Mouse (Mus musculus) heart, postnatal 0 days (tissue): Measurements from ENCODE around the gene 4930523C07Rik. TPM values are rescaled to one million over a fixed set of nuclear protein-coding genes. Genes with fewer than 3 reads are reported as not detected.

ENCODE experiments used
- ATAC-seq: fragments of 200-750 bp; cut with Nextera tagmentation; 2 replicates; pipeline ENCODE4 v1.8.0; 2017; ENCODE audit warnings: low read depth, moderate number of reproducible peaks, moderate library complexity; ENCODE audit not compliant: insufficient read depth
- DNase-seq: peaks from one replicate; pipeline ENCODE4 v3.0.0-alpha.2; 2016; ENCODE audit warnings: low spot score
- H3K27ac ChIP-seq: fragments of 300-500 bp; sonication (generic); 2 replicates; pipeline ENCODE4 v1.5.1; 2014; ENCODE audit warnings: low read depth, mild to moderate bottlenecking
- H3K27me3 ChIP-seq: fragments of 300-500 bp; sonication (generic); 2 replicates; pipeline ENCODE4 v1.6.1; 2014; ENCODE audit warnings: low read length, mixed read lengths; ENCODE audit not compliant: control insufficient read depth, insufficient read depth
- H3K36me3 ChIP-seq: fragments of 300-500 bp; sonication (generic); replicated peaks from 2 replicates; pipeline ENCODE4 v1.6.1; 2014; ENCODE audit warnings: low read length, mixed read lengths; ENCODE audit not compliant: control insufficient read depth, insufficient read depth
- H3K4me1 ChIP-seq: fragments of 300-500 bp; sonication (generic); 2 replicates; pipeline ENCODE4 v1.6.1; 2014; ENCODE audit warnings: antibody characterized with exemption; ENCODE audit not compliant: control insufficient read depth, insufficient read depth
- H3K4me2 ChIP-seq: fragments of 300-500 bp; sonication (generic); 2 replicates; pipeline ENCODE4 v1.6.1; 2014; ENCODE audit warnings: low read depth, mild to moderate bottlenecking, low read length, moderate library complexity
- H3K4me3 ChIP-seq: fragments of 300-500 bp; sonication (generic); 2 replicates; pipeline ENCODE4 v1.5.1; 2014; ENCODE audit warnings: low read depth, low read length
- H3K9ac ChIP-seq: fragments of 300-500 bp; sonication (generic); replicated peaks from 2 replicates; pipeline ENCODE4 v1.6.1; 2014; ENCODE audit warnings: low read depth, low read length, mixed read lengths
- H3K9me3 ChIP-seq: fragments of 300-500 bp; sonication (generic); replicated peaks from 2 replicates; pipeline ENCODE4 v1.6.1; 2016; ENCODE audit warnings: low read length; ENCODE audit not compliant: control insufficient read depth
- CTCF ChIP-seq: IDR thresholded peaks from 2 replicates; pipeline ENCODE4 v1.5.1; 2016; ENCODE audit warnings: antibody characterized with exemption, control low read depth, low read depth
- EP300 ChIP-seq: IDR thresholded peaks from 2 replicates; pipeline ENCODE4 v1.6.1; 2016; ENCODE audit warnings: antibody characterized with exemption, low read depth
- WGBS: fragments of 180-500 bp; shearing (Covaris S2); extraction: QIAGEN DNeasy Blood & Tissue Kit; methylation state at CpG from one replicate; pipeline ENCODE4 v1.1.7; 2014; 5-methylcytosine and 5-hydroxymethylcytosine counted together
- polyA plus RNA-seq: library from polyadenylated mRNA; unstranded; fragments of >200 nt; fragmentation: Nextera tagmentation; extraction: Ambion mirVana; gene quantifications from 2 replicates; pipeline ENCODE4 v1.2.1, GENCODE M21; 2015
- total RNA-seq: library from RNA; depleted of rRNA; stranded (reverse); fragments of >200 nt; gene quantifications from 2 replicates; pipeline ENCODE4 v1.2.3, GENCODE M21; 2014; ENCODE audit warnings: low replicate concordance

Gene 4930523C07Rik
- total and polyA plus RNA-seq, 2 experiments from 2014 or later, result 17.8 to 18.6 TPM

GRCm38 (mm10) chr1:160006919-160007588, 37.1 kb upstream of the 4930523C07Rik start:
- DNase-seq, result no peak
- H3K36me3 ChIP-seq, result no peaks in the 10 kb centered on the region
- ATAC-seq, result no peak
- H3K9ac ChIP-seq, result no peak overlapping the region
- no peak overlapping the region for H3K27ac ChIP-seq
- no peaks in the 10 kb centered on the region for H3K4me1 ChIP-seq
- no peaks in the 10 kb centered on the region for H3K27me3 ChIP-seq
- TF ChIP-seq EP300 (no peak), CTCF (no peak)
- no peak overlapping the region for H3K4me2 ChIP-seq
- H3K9me3 ChIP-seq, result no peaks in the 10 kb centered on the region
- no peak overlapping the region for H3K4me3 ChIP-seq
- WGBS, result 79% methylated on average over 8 of the region's 8 CpGs

- no peak overlapping the region for H3K4me2 ChIP-seq
Observed at GRCm38 (mm10) chr1:160013042-160013441, 31.1 kb upstream of the 4930523C07Rik start.

GRCm38 (mm10) chr1:160024339-160024980, 19.7 kb upstream of the 4930523C07Rik start:
- Histone ChIP-seq H3K27ac (peak overlapping the region; percentile 30; the same call in 1 of the 2 replicates), H3K9me3 (no peaks in the 10 kb centered on the region), H3K27me3 (no peaks in the 10 kb centered on the region), H3K9ac (no peak overlapping the region; the same call in 1 of the 2 replicates), H3K4me1 (no peaks in the 10 kb centered on the region), H3K4me2 (no peak overlapping the region; the same call in 1 of the 2 replicates), H3K4me3 (no peak overlapping the region), H3K36me3 (no peaks in the 10 kb centered on the region)
- DNase-seq (no peak), ATAC-seq (no peak)
- 81% methylated on average over 10 of the region's 10 CpGs for WGBS
- no peak for TF ChIP-seq CTCF
- TF ChIP-seq EP300, result no peak

More at GRCm38 (mm10) chr1:160013042-160013441, 31.1 kb upstream of the 4930523C07Rik start:
- TF ChIP-seq EP300 (no peak), CTCF (no peak)
- no peaks in the 10 kb centered on the region for H3K9me3 ChIP-seq
- no peaks in the 10 kb centered on the region for H3K27me3 ChIP-seq
- H3K27ac ChIP-seq, result no peak overlapping the region
- no peaks in the 10 kb centered on the region for H3K4me1 ChIP-seq
- no peak for DNase-seq
- H3K4me3 ChIP-seq, result no peak overlapping the region
- no peaks in the 10 kb centered on the region for H3K36me3 ChIP-seq
- WGBS, result 74% methylated on average over 3 of the region's 3 CpGs
- no peak overlapping the region for H3K9ac ChIP-seq
- no peak for ATAC-seq

- peak overlapping the region; percentile 24; the same call in 1 of the 2 replicates for H3K4me2 ChIP-seq
- no peaks in the 10 kb centered on the region for H3K9me3 ChIP-seq
- H3K4me3 ChIP-seq, result no peak overlapping the region
- WGBS, result 47% methylated on average over 11 of the region's 11 CpGs
- H3K27me3 ChIP-seq, result no peaks in the 10 kb centered on the region
- TF ChIP-seq EP300 (no peak), CTCF (no peak)
- no peak overlapping the region for H3K9ac ChIP-seq
- H3K4me1 ChIP-seq, result no peaks in the 10 kb centered on the region
- DNase-seq (no peak), ATAC-seq (no peak)
- H3K27ac ChIP-seq, result peak overlapping the region; percentile 30; the same call in 1 of the 2 replicates
- H3K36me3 ChIP-seq, result no peaks in the 10 kb centered on the region
Observed at GRCm38 (mm10) chr1:160025146-160025894, 18.9 kb upstream of the 4930523C07Rik start.

GRCm38 (mm10) chr1:160025895-160026255, 18.3 kb upstream of the 4930523C07Rik start:
- WGBS, result 86% methylated on average over 5 of the region's 5 CpGs
- Histone ChIP-seq H3K27me3 (no peaks in the 10 kb centered on the region), H3K9me3 (no peaks in the 10 kb centered on the region)

More at GRCm38 (mm10) chr1:160025895-160026255, 18.3 kb upstream of the 4930523C07Rik start:
- H3K9ac ChIP-seq, result no peak overlapping the region
- no peak overlapping the region for H3K27ac ChIP-seq
- no peaks in the 10 kb centered on the region for H3K4me1 ChIP-seq
- H3K36me3 ChIP-seq, result no peaks in the 10 kb centered on the region
- TF ChIP-seq EP300 (no peak), CTCF (no peak)
- ATAC-seq (no peak), DNase-seq (no peak)
- no peak overlapping the region for H3K4me3 ChIP-seq
- no peak overlapping the region for H3K4me2 ChIP-seq
